Mouse (Mus musculus): ENCODE data around the gene Lama4.

DNA sequence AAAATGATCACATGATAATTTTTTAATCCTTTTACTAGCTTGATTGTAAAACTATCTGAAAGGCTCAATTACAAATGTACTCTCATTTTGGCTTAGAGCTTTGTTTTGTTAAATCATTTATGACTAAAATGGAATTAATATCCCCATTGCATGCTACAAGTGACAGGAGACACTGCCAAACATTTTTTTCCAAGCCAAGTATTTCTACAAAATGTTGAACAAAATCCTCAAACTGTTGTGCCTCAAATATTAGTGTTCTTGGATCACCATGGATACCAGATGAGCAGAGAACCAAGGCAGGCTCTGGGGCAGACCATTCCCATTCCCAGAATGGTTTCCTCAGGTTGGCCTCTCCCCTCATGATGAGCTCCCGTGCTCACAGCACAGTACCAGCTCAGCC is 79.8 kb downstream of the Lama4 start:
- TF ChIP-seq CTCF (IDR thresholded peaks at IDR 0.05; ENCODE audit: low read depth) = no peak
- TF ChIP-seq EP300 (IDR thresholded peaks at IDR 0.05; ENCODE audit: low read depth) = no peak
